Mouse (Mus musculus) neural tube, embryonic 13.5 days (tissue): Measurements from ENCODE around the gene Gpm6b. TPM values are rescaled to one million over a fixed set of nuclear protein-coding genes. Genes with fewer than 3 reads are reported as not detected.

Experiments
- ATAC-seq: fragments of 200-750 bp; cut with Nextera tagmentation; 2 replicates; pipeline ENCODE4 v1.8.0; 2017; ENCODE audit warnings: low read depth, mild to moderate bottlenecking, moderate TSS enrichment, moderate library complexity
- H3K27ac ChIP-seq: fragments of 300-500 bp; sonication (generic); replicated peaks from 2 replicates; pipeline ENCODE4 v1.5.1; 2015; ENCODE audit warnings: moderate library complexity, mild to moderate bottlenecking, inconsistent platforms
- H3K27me3 ChIP-seq: fragments of 300-500 bp; sonication (generic); 2 replicates; pipeline ENCODE4 v1.6.1; 2015; ENCODE audit warnings: mild to moderate bottlenecking, inconsistent platforms
- H3K36me3 ChIP-seq: fragments of 300-500 bp; sonication (generic); 2 replicates; pipeline ENCODE4 v1.6.1; 2015; ENCODE audit warnings: mild to moderate bottlenecking, inconsistent platforms
- H3K4me1 ChIP-seq: fragments of 300-500 bp; sonication (generic); replicated peaks from 2 replicates; pipeline ENCODE4 v1.6.1; 2015; ENCODE audit warnings: inconsistent platforms
- H3K4me2 ChIP-seq: fragments of 300-500 bp; sonication (generic); 2 replicates; pipeline ENCODE4 v1.6.1; 2015; ENCODE audit warnings: inconsistent platforms, mild to moderate bottlenecking, moderate library complexity
- H3K4me3 ChIP-seq: fragments of 300-500 bp; sonication (generic); 2 replicates; pipeline ENCODE4 v1.5.1; 2015; ENCODE audit warnings: mild to moderate bottlenecking, inconsistent platforms
- H3K9ac ChIP-seq: fragments of 300-500 bp; sonication (generic); 2 replicates; pipeline ENCODE4 v1.6.1; 2015; ENCODE audit warnings: moderate library complexity, mild to moderate bottlenecking, inconsistent platforms
- H3K9me3 ChIP-seq: fragments of 300-500 bp; sonication (generic); 2 replicates; pipeline ENCODE4 v1.6.1; 2016; ENCODE audit warnings: inconsistent platforms
- WGBS: fragments of 180-500 bp; shearing (Covaris S2); methylation state at CpG from one replicate; pipeline ENCODE4 v1.1.7; 2015; 5-methylcytosine and 5-hydroxymethylcytosine counted together
- polyA plus RNA-seq: library from polyadenylated mRNA; unstranded; fragments of >200 nt; fragmentation: Nextera tagmentation; extraction: Ambion mirVana; gene quantifications from 2 replicates; pipeline ENCODE4 v1.2.1, GENCODE M21; 2015

Gene Gpm6b
- polyA plus RNA-seq, 1 experiment from 2014 or later: 226 TPM

GRCm38 (mm10) chrX:166341795-166342194 lies 103.1 kb downstream of the Gpm6b start:
- no peak for ATAC-seq
- Histone ChIP-seq H3K9ac (no peak overlapping the region), H3K4me1 (no peaks in the 10 kb centered on the region), H3K4me3 (no peak overlapping the region), H3K27ac (no peak overlapping the region), H3K4me2 (no peak overlapping the region), H3K36me3 (no peaks in the 10 kb centered on the region), H3K27me3 (peaks cover 13% of the 10 kb centered on the region), H3K9me3 (no peaks in the 10 kb centered on the region)
- WGBS: 88% methylated on average over 6 of the region's 6 CpGs

- peaks cover 5% of the 10 kb centered on the region for H3K27me3 ChIP-seq
- no peaks in the 10 kb centered on the region for H3K9me3 ChIP-seq
- no peaks in the 10 kb centered on the region for H3K36me3 ChIP-seq
- WGBS: 16% methylated on average over 10 of the region's 10 CpGs
- H3K9ac ChIP-seq: peak overlapping the region; percentile 74
- H3K4me1 ChIP-seq: peaks cover 8% of the 10 kb centered on the region
- H3K4me3 ChIP-seq: peak overlapping the region; percentile 48
- ATAC-seq: peak; percentile 96
- peak overlapping the region; percentile 94 for H3K27ac ChIP-seq
- H3K4me2 ChIP-seq: peak overlapping the region; percentile 55
These were observed 105.7 kb downstream of the Gpm6b start for GRCm38 (mm10) chrX:166344228-166345015.

GRCm38 (mm10) chrX:166348086-166348485 lies 109.4 kb downstream of the Gpm6b start:
- H3K4me1 ChIP-seq: peaks cover 25% of the 10 kb centered on the region
- no peaks in the 10 kb centered on the region for H3K36me3 ChIP-seq
- WGBS: 37% methylated on average over 6 of the region's 6 CpGs
- H3K27ac ChIP-seq: peak overlapping the region; percentile 65
- peak overlapping the region; percentile 48 for H3K4me3 ChIP-seq
- peak overlapping the region; percentile 58; the same call in 1 of the 2 replicates for H3K9ac ChIP-seq
- no peaks in the 10 kb centered on the region for H3K9me3 ChIP-seq
- H3K27me3 ChIP-seq: no peaks in the 10 kb centered on the region
- peak overlapping the region; percentile 55 for H3K4me2 ChIP-seq
- ATAC-seq: no peak

GRCm38 (mm10) chrX:166348634-166349033 lies 109.9 kb downstream of the Gpm6b start:
- ATAC-seq: no peak
- no peak overlapping the region for H3K27ac ChIP-seq
- WGBS: 56% methylated on average over 4 of the region's 4 CpGs

GRCm38 (mm10) chrX:166351790-166352189 lies 113.1 kb downstream of the Gpm6b start:
- WGBS: 26% methylated on average over 6 of the region's 6 CpGs
- no peak for ATAC-seq
- Histone ChIP-seq H3K27me3 (peaks cover 3% of the 10 kb centered on the region; the same call in 1 of the 2 replicates), H3K9ac (no peak overlapping the region), H3K27ac (no peak overlapping the region), H3K9me3 (no peaks in the 10 kb centered on the region), H3K4me1 (peaks cover 25% of the 10 kb centered on the region), H3K36me3 (no peaks in the 10 kb centered on the region), H3K4me3 (no peak overlapping the region), H3K4me2 (no peak overlapping the region)

More at GRCm38 (mm10) chrX:166348634-166349033, 109.9 kb downstream of the Gpm6b start:
- peaks cover 25% of the 10 kb centered on the region for H3K4me1 ChIP-seq
- peak overlapping the region; percentile 55 for H3K4me2 ChIP-seq
- no peaks in the 10 kb centered on the region for H3K36me3 ChIP-seq
- no peak overlapping the region; the same call in 1 of the 2 replicates for H3K9ac ChIP-seq
- H3K4me3 ChIP-seq: peak overlapping the region; percentile 48
- no peaks in the 10 kb centered on the region; the same call in 1 of the 2 replicates for H3K27me3 ChIP-seq
- no peaks in the 10 kb centered on the region for H3K9me3 ChIP-seq

GRCm38 (mm10) chrX:166353412-166353811 lies 114.7 kb downstream of the Gpm6b start:
- H3K9me3 ChIP-seq: no peaks in the 10 kb centered on the region
- H3K4me3 ChIP-seq: no peak overlapping the region
- no peak overlapping the region for H3K4me2 ChIP-seq
- H3K9ac ChIP-seq: no peak overlapping the region
- WGBS: 81% methylated on average over 2 of the region's 2 CpGs
- no peak for ATAC-seq
- peaks cover 25% of the 10 kb centered on the region for H3K4me1 ChIP-seq
- H3K27ac ChIP-seq: no peak overlapping the region
- H3K36me3 ChIP-seq: no peaks in the 10 kb centered on the region
- H3K27me3 ChIP-seq: peaks cover 12% of the 10 kb centered on the region; the same call in 1 of the 2 replicates

GRCm38 (mm10) chrX:166354913-166355312 lies 116.2 kb downstream of the Gpm6b start:
- Histone ChIP-seq H3K4me3 (no peak overlapping the region), H3K36me3 (no peaks in the 10 kb centered on the region), H3K9ac (no peak overlapping the region), H3K4me1 (peaks cover 12% of the 10 kb centered on the region; the same call in 1 of the 2 replicates), H3K4me2 (no peak overlapping the region), H3K9me3 (no peaks in the 10 kb centered on the region), H3K27me3 (peaks cover 12% of the 10 kb centered on the region; the same call in 1 of the 2 replicates), H3K27ac (no peak overlapping the region)
- ATAC-seq: no peak
- WGBS: 83% methylated on average over 1 of the region's 1 CpGs

- Histone ChIP-seq H3K9ac (no peak overlapping the region), H3K9me3 (no peaks in the 10 kb centered on the region), H3K4me2 (no peak overlapping the region), H3K4me1 (peaks cover 7% of the 10 kb centered on the region; the same call in 1 of the 2 replicates), H3K4me3 (no peak overlapping the region), H3K27ac (no peak overlapping the region), H3K36me3 (no peaks in the 10 kb centered on the region), H3K27me3 (peaks cover 12% of the 10 kb centered on the region; the same call in 1 of the 2 replicates)
- no peak for ATAC-seq
- 90% methylated on average over 3 of the region's 3 CpGs for WGBS
These were observed 117.6 kb downstream of the Gpm6b start for GRCm38 (mm10) chrX:166356276-166356675.

- 77% methylated on average over 2 of the region's 2 CpGs for WGBS
- H3K9me3 ChIP-seq: no peaks in the 10 kb centered on the region
- H3K4me2 ChIP-seq: no peak overlapping the region
- H3K4me1 ChIP-seq: no peaks in the 10 kb centered on the region
- H3K27me3 ChIP-seq: peaks cover 16% of the 10 kb centered on the region
- no peak for ATAC-seq
- no peak overlapping the region for H3K27ac ChIP-seq
- H3K9ac ChIP-seq: no peak overlapping the region
- no peaks in the 10 kb centered on the region for H3K36me3 ChIP-seq
- no peak overlapping the region for H3K4me3 ChIP-seq
These were observed 120.2 kb downstream of the Gpm6b start for GRCm38 (mm10) chrX:166358955-166359354.

- Histone ChIP-seq H3K27ac (no peak overlapping the region), H3K36me3 (no peaks in the 10 kb centered on the region), H3K9me3 (no peaks in the 10 kb centered on the region), H3K4me3 (no peak overlapping the region), H3K4me2 (no peak overlapping the region), H3K9ac (no peak overlapping the region), H3K27me3 (peaks cover 13% of the 10 kb centered on the region), H3K4me1 (no peaks in the 10 kb centered on the region)
- no peak for ATAC-seq
- WGBS: 90% methylated on average over 2 of the region's 2 CpGs
These were observed 121.3 kb downstream of the Gpm6b start for GRCm38 (mm10) chrX:166359927-166360440.

- H3K27ac ChIP-seq: no peak overlapping the region
- H3K4me2 ChIP-seq: no peak overlapping the region
- no peak overlapping the region for H3K9ac ChIP-seq
- ATAC-seq: no peak
- peaks cover 15% of the 10 kb centered on the region for H3K27me3 ChIP-seq
- no peaks in the 10 kb centered on the region for H3K9me3 ChIP-seq
- no peaks in the 10 kb centered on the region for H3K4me1 ChIP-seq
- H3K4me3 ChIP-seq: no peak overlapping the region
- 77% methylated on average over 4 of the region's 4 CpGs for WGBS
- H3K36me3 ChIP-seq: no peaks in the 10 kb centered on the region
These were observed 121.7 kb downstream of the Gpm6b start for GRCm38 (mm10) chrX:166360455-166360854.

- WGBS: 50% methylated on average over 8 of the region's 8 CpGs
- no peak overlapping the region for H3K9ac ChIP-seq
These were observed 126.9 kb downstream of the Gpm6b start for GRCm38 (mm10) chrX:166365458-166366213.

More at GRCm38 (mm10) chrX:166365458-166366213, 126.9 kb downstream of the Gpm6b start:
- Histone ChIP-seq H3K27ac (peak overlapping the region; percentile 38; the same call in 1 of the 2 replicates), H3K4me1 (no peaks in the 10 kb centered on the region), H3K36me3 (peaks cover 4% of the 10 kb centered on the region; the same call in 1 of the 2 replicates), H3K27me3 (peaks cover 15% of the 10 kb centered on the region), H3K4me3 (no peak overlapping the region), H3K9me3 (no peaks in the 10 kb centered on the region), H3K4me2 (no peak overlapping the region)
- no peak for ATAC-seq
